Mouse (Mus musculus): Measurements from ENCODE around the gene Opa3. TPM values are rescaled to one million over a fixed set of nuclear protein-coding genes. Genes with fewer than 3 reads are reported as not detected.

Opa3 gene
- polyA plus RNA-seq, 1 experiment from 2014 or later = 23.3 TPM

- no peak for ATAC-seq
- Histone ChIP-seq H3K36me3 (peaks cover 42% of the 10 kb centered on the region), H3K4me1 (peaks cover 83% of the 10 kb centered on the region), H3K4me2 (no peak overlapping the region), H3K9ac (no peak overlapping the region; the same call in 1 of the 2 replicates), H3K9me3 (replicated peaks) (no peaks in the 10 kb centered on the region), H3K27me3 (replicated peaks) (no peaks in the 10 kb centered on the region), H3K4me3 (no peak overlapping the region), H3K27ac (peak overlapping the region; percentile 54; the same call in 1 of the 2 replicates)
- 66% methylated on average over 2 of the region's 2 CpGs for WGBS (ENCODE audit: insufficient replicate concordance)
Measured at GRCm38 (mm10) chr7:19235092-19235671, 7.0 kb downstream of the Opa3 start.

GRCm38 (mm10) chr7:19236411-19236810, 8.3 kb downstream of the Opa3 start:
- ATAC-seq = no peak
- Histone ChIP-seq H3K4me3 (no peak overlapping the region), H3K4me2 (no peak overlapping the region), H3K36me3 (peaks cover 42% of the 10 kb centered on the region), H3K4me1 (peaks cover 87% of the 10 kb centered on the region), H3K9ac (peak overlapping the region; percentile 9; the same call in 1 of the 2 replicates), H3K27me3 (replicated peaks) (no peaks in the 10 kb centered on the region), H3K9me3 (replicated peaks) (no peaks in the 10 kb centered on the region), H3K27ac (peak overlapping the region; percentile 54)
- 79% methylated on average over 2 of the region's 2 CpGs for WGBS (ENCODE audit: insufficient replicate concordance)

GRCm38 (mm10) chr7:19238344-19238743, 10.2 kb downstream of the Opa3 start:
- Histone ChIP-seq H3K9ac (no peak overlapping the region), H3K27me3 (replicated peaks) (no peaks in the 10 kb centered on the region), H3K27ac (peak overlapping the region; percentile 88), H3K36me3 (peaks cover 22% of the 10 kb centered on the region), H3K4me3 (no peak overlapping the region), H3K4me1 (peaks cover 84% of the 10 kb centered on the region), H3K9me3 (replicated peaks) (no peaks in the 10 kb centered on the region), H3K4me2 (no peak overlapping the region)
- 95% methylated on average over 4 of the region's 4 CpGs for WGBS (ENCODE audit: insufficient replicate concordance)
- no peak for ATAC-seq

- H3K9me3 ChIP-seq (replicated peaks) = no peaks in the 10 kb centered on the region
- H3K9ac ChIP-seq = peak overlapping the region; percentile 56
- peaks cover 16% of the 10 kb centered on the region for H3K36me3 ChIP-seq
- peak overlapping the region; percentile 88 for H3K27ac ChIP-seq
- H3K4me3 ChIP-seq = peak overlapping the region; percentile 18; the same call in 1 of the 2 replicates
- peak overlapping the region; percentile 57 for H3K4me2 ChIP-seq
- no peaks in the 10 kb centered on the region for H3K27me3 ChIP-seq (replicated peaks)
- peak; percentile 88 for ATAC-seq
- peaks cover 95% of the 10 kb centered on the region for H3K4me1 ChIP-seq
- WGBS (ENCODE audit: insufficient replicate concordance) = 0% methylated on average over 1 of the region's 1 CpGs
Measured at GRCm38 (mm10) chr7:19239423-19239822, 11.3 kb downstream of the Opa3 start.

- ATAC-seq = peak; percentile 90
- Histone ChIP-seq H3K27ac (peak overlapping the region; percentile 88), H3K9me3 (replicated peaks) (no peaks in the 10 kb centered on the region), H3K4me2 (peak overlapping the region; percentile 57), H3K4me3 (peak overlapping the region; percentile 18), H3K9ac (peak overlapping the region; percentile 56), H3K4me1 (peaks cover 95% of the 10 kb centered on the region), H3K27me3 (replicated peaks) (no peaks in the 10 kb centered on the region), H3K36me3 (peaks cover 21% of the 10 kb centered on the region)
- 35% methylated on average over 4 of the region's 4 CpGs for WGBS (ENCODE audit: insufficient replicate concordance)
Measured at GRCm38 (mm10) chr7:19239986-19240385, 11.9 kb downstream of the Opa3 start.

- Histone ChIP-seq H3K9ac (peak overlapping the region; percentile 56), H3K4me3 (no peak overlapping the region), H3K36me3 (peaks cover 31% of the 10 kb centered on the region), H3K27me3 (replicated peaks) (no peaks in the 10 kb centered on the region), H3K9me3 (replicated peaks) (no peaks in the 10 kb centered on the region), H3K4me1 (peaks cover 95% of the 10 kb centered on the region), H3K27ac (peak overlapping the region; percentile 88), H3K4me2 (peak overlapping the region; percentile 57)
- 78% methylated on average over 8 of the region's 8 CpGs for WGBS (ENCODE audit: insufficient replicate concordance)
- ATAC-seq = no peak
Measured at GRCm38 (mm10) chr7:19240905-19241463, 12.8 kb downstream of the Opa3 start.

GRCm38 (mm10) chr7:19242005-19242404, 13.9 kb downstream of the Opa3 start:
- Histone ChIP-seq H3K9me3 (replicated peaks) (no peaks in the 10 kb centered on the region), H3K4me3 (no peak overlapping the region), H3K4me2 (no peak overlapping the region), H3K27me3 (replicated peaks) (no peaks in the 10 kb centered on the region), H3K36me3 (peaks cover 35% of the 10 kb centered on the region), H3K4me1 (peaks cover 95% of the 10 kb centered on the region), H3K9ac (no peak overlapping the region), H3K27ac (peak overlapping the region; percentile 88; the same call in 1 of the 2 replicates)
- no peak for ATAC-seq
- 89% methylated on average over 1 of the region's 1 CpGs for WGBS (ENCODE audit: insufficient replicate concordance)

- H3K4me1 ChIP-seq = peaks cover 84% of the 10 kb centered on the region
- 83% methylated on average over 5 of the region's 5 CpGs for WGBS (ENCODE audit: insufficient replicate concordance)
- no peak for ATAC-seq
- no peak overlapping the region for H3K4me2 ChIP-seq
- H3K27me3 ChIP-seq (replicated peaks) = no peaks in the 10 kb centered on the region
- H3K9me3 ChIP-seq (replicated peaks) = no peaks in the 10 kb centered on the region
- H3K36me3 ChIP-seq = peaks cover 42% of the 10 kb centered on the region
- peak overlapping the region; percentile 53 for H3K27ac ChIP-seq
- peak overlapping the region; percentile 18 for H3K9ac ChIP-seq
- no peak overlapping the region for H3K4me3 ChIP-seq
Measured at GRCm38 (mm10) chr7:19243858-19244257, 15.7 kb downstream of the Opa3 start.

GRCm38 (mm10) chr7:19245083-19245482, 16.9 kb downstream of the Opa3 start:
- H3K27me3 ChIP-seq (replicated peaks) = no peaks in the 10 kb centered on the region
- no peaks in the 10 kb centered on the region for H3K9me3 ChIP-seq (replicated peaks)
- H3K36me3 ChIP-seq = peaks cover 42% of the 10 kb centered on the region
- ATAC-seq = no peak
- H3K27ac ChIP-seq = peak overlapping the region; percentile 73
- no peak overlapping the region; the same call in 1 of the 2 replicates for H3K9ac ChIP-seq
- WGBS (ENCODE audit: insufficient replicate concordance) = 70% methylated on average over 3 of the region's 3 CpGs
- no peak overlapping the region for H3K4me3 ChIP-seq
- H3K4me2 ChIP-seq = no peak overlapping the region
- H3K4me1 ChIP-seq = peaks cover 72% of the 10 kb centered on the region

GRCm38 (mm10) chr7:19246855-19247254, 18.7 kb downstream of the Opa3 start:
- Histone ChIP-seq H3K36me3 (peaks cover 31% of the 10 kb centered on the region), H3K4me3 (no peak overlapping the region), H3K4me1 (peaks cover 60% of the 10 kb centered on the region), H3K9me3 (replicated peaks) (no peaks in the 10 kb centered on the region), H3K27ac (peak overlapping the region; percentile 73), H3K4me2 (peak overlapping the region; percentile 42), H3K9ac (peak overlapping the region; percentile 28), H3K27me3 (replicated peaks) (no peaks in the 10 kb centered on the region)
- peak; percentile 85 for ATAC-seq
- WGBS (ENCODE audit: insufficient replicate concordance) = 76% methylated on average over 1 of the region's 1 CpGs

- H3K36me3 ChIP-seq = peaks cover 31% of the 10 kb centered on the region
- no peak for ATAC-seq
- peak overlapping the region; percentile 73 for H3K27ac ChIP-seq
- H3K27me3 ChIP-seq (replicated peaks) = no peaks in the 10 kb centered on the region
- peak overlapping the region; percentile 28 for H3K9ac ChIP-seq
- WGBS (ENCODE audit: insufficient replicate concordance) = 68% methylated on average over 2 of the region's 2 CpGs
- H3K9me3 ChIP-seq (replicated peaks) = no peaks in the 10 kb centered on the region
- H3K4me3 ChIP-seq = no peak overlapping the region
- peak overlapping the region; percentile 42; the same call in 1 of the 2 replicates for H3K4me2 ChIP-seq
- H3K4me1 ChIP-seq = peaks cover 58% of the 10 kb centered on the region
Measured at GRCm38 (mm10) chr7:19247511-19247910, 19.4 kb downstream of the Opa3 start.

GRCm38 (mm10) chr7:19252078-19252477, 23.9 kb downstream of the Opa3 start:
- no peak for ATAC-seq
- Histone ChIP-seq H3K4me1 (peaks cover 29% of the 10 kb centered on the region), H3K9ac (no peak overlapping the region), H3K27ac (no peak overlapping the region), H3K4me3 (no peak overlapping the region), H3K4me2 (no peak overlapping the region), H3K9me3 (replicated peaks) (no peaks in the 10 kb centered on the region), H3K36me3 (peaks cover 33% of the 10 kb centered on the region), H3K27me3 (replicated peaks) (no peaks in the 10 kb centered on the region)
- WGBS (ENCODE audit: insufficient replicate concordance) = 69% methylated on average over 4 of the region's 4 CpGs
